Mouse (Mus musculus) lung, postnatal 10 days (tissue): ENCODE data around the gene Izumo1r.
"Not testable (repeated sequence)": the region's sequence is repeated elsewhere in the genome, so short reads cannot be mapped to it uniquely, and the experiment has no call there.

ENCODE experiments used
- DNase-seq: peaks from one replicate; pipeline ENCODE4 v3.0.0; 2021

The Izumo1r gene

GRCm38 (mm10) chr9:14904741-14905475 lies 1.2 kb upstream of the Izumo1r start:
- DNase-seq, result no peak

- no peak for DNase-seq
Measured at GRCm38 (mm10) chr9:14903006-14903405, 743 bp downstream of the Izumo1r start.

- no peak for DNase-seq
Measured at GRCm38 (mm10) chr9:14902416-14902815, 1.3 kb downstream of the Izumo1r start.

GRCm38 (mm10) chr9:14901757-14902156 lies 2.0 kb downstream of the Izumo1r start:
- DNase-seq, result no peak

GRCm38 (mm10) chr9:14897102-14897501 lies 6.6 kb downstream of the Izumo1r start:
- DNase-seq, result no peak

GRCm38 (mm10) chr9:14895237-14895835 lies 8.4 kb downstream of the Izumo1r start:
- no peak for DNase-seq

GRCm38 (mm10) chr9:14894628-14895027 lies 9.1 kb downstream of the Izumo1r start:
- no peak for DNase-seq

- DNase-seq, result no peak
Measured at GRCm38 (mm10) chr9:14893388-14893787, 10.4 kb downstream of the Izumo1r start.

- no peak for DNase-seq
Measured at GRCm38 (mm10) chr9:14891891-14892290, 11.9 kb downstream of the Izumo1r start.

- DNase-seq, result no peak
Measured at GRCm38 (mm10) chr9:14890699-14891098, 13.1 kb downstream of the Izumo1r start.

GRCm38 (mm10) chr9:14888671-14889070 lies 15.1 kb downstream of the Izumo1r start:
- DNase-seq, result no peak

- no peak for DNase-seq
Measured at GRCm38 (mm10) chr9:14887787-14888382, 15.9 kb downstream of the Izumo1r start.

GRCm38 (mm10) chr9:14885954-14886353 lies 17.8 kb downstream of the Izumo1r start:
- no peak for DNase-seq

GRCm38 (mm10) chr9:14885151-14885550 lies 18.6 kb downstream of the Izumo1r start:
- peak; percentile 40 for DNase-seq

- peak; percentile 60 for DNase-seq
Measured at GRCm38 (mm10) chr9:14884641-14885040, 19.1 kb downstream of the Izumo1r start.

GRCm38 (mm10) chr9:14876566-14876965 lies 27.2 kb downstream of the Izumo1r start:
- DNase-seq, result not testable (repeated sequence)

- DNase-seq, result peak; percentile 14
Measured at GRCm38 (mm10) chr9:14875743-14876507, 27.8 kb downstream of the Izumo1r start.

- no peak for DNase-seq
Measured at GRCm38 (mm10) chr9:14872181-14872930, 31.4 kb downstream of the Izumo1r start.

- DNase-seq, result no peak
Measured at GRCm38 (mm10) chr9:14871536-14871935, 32.2 kb downstream of the Izumo1r start.

- no peak for DNase-seq
Measured at GRCm38 (mm10) chr9:14870802-14871201, 32.9 kb downstream of the Izumo1r start.

GRCm38 (mm10) chr9:14870377-14870776 lies 33.4 kb downstream of the Izumo1r start:
- no peak for DNase-seq

- no peak for DNase-seq
Measured at GRCm38 (mm10) chr9:14868326-14868725, 35.4 kb downstream of the Izumo1r start.

- peak; percentile 72 for DNase-seq
Measured at GRCm38 (mm10) chr9:14866957-14867356, 36.8 kb downstream of the Izumo1r start.
